Mouse (Mus musculus): Measurements from ENCODE around the gene Tuba4a.

The Tuba4a gene

DNA sequence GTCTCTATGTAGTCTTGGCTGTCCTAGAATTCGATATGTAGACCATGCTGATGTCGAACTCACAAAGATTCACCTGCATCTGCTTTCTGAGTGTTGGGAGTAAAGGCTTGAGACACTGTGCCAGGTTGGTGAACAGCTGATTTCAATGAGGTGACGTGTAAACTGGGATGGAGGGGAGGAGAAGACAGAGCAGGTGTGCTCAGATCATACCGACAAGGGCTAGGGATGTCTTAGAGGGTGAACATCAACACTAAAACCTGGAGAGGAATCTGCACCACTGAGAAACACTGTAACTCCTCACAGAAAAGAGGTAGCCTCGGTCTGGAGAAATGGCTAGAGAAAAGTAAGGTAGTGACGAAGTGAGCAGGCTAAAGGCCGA, 51.6 kb downstream of the Tuba4a start:
- DNase-seq (ENCODE audit: low spot score in 2 of 2) = no peak

Measured in frontal cortex, postnatal 36 days (tissue).